In genomic region chr13:33952947-33953346, GRCm38 (mm10) we compare ENCODE assay signal across 24 mouse cellular contexts. TPM values are rescaled to one million over a fixed set of nuclear protein-coding genes. Genes with fewer than 3 reads are reported as not detected.
DNase-seq lines count a peak whose midpoint lies in the region; ATAC-seq lines count a peak whose summit lies in the region.
"Had no signal": no experiment of that assay in that cellular context is flagged by ENCODE, and none has a peak within 500 bp of the region (broad histone marks: within the 10 kb centered on the region; RNA-seq: fewer than 3 reads in every experiment).

No protein-coding gene starts in this region.

- no peak overlapping the region for H3K4me2 ChIP-seq in intestine, embryonic 16.5 days (ENCODE audit: low read depth, low read length)
- no peak overlapping the region for H3K4me2 ChIP-seq in intestine, embryonic 15.5 days (replicated peaks)
- H3K4me2 ChIP-seq: embryonic facial prominence, embryonic 13.5 days; embryonic facial prominence, embryonic 15.5 days; forebrain, embryonic 12.5 days had no signal

- no peaks in the 10 kb centered on the region for H3K4me1 ChIP-seq in intestine, embryonic 16.5 days (ENCODE audit: control insufficient read depth, insufficient read depth, low read length)
- no peaks in the 10 kb centered on the region for H3K4me1 ChIP-seq in intestine, embryonic 15.5 days (replicated peaks)
- H3K4me1 ChIP-seq: embryonic facial prominence, embryonic 13.5 days; embryonic facial prominence, embryonic 15.5 days; forebrain, embryonic 10.5 days; forebrain, embryonic 12.5 days had no signal

- H3K4me3 ChIP-seq in intestine, embryonic 16.5 days (ENCODE audit: low read length) = no peak overlapping the region
- H3K4me3 ChIP-seq in intestine, embryonic 15.5 days (replicated peaks) = no peak overlapping the region
- no peak overlapping the region for H3K4me3 ChIP-seq in macrophage (ENCODE audit: inconsistent target)
- H3K4me3 ChIP-seq: embryonic facial prominence, embryonic 13.5 days; embryonic facial prominence, embryonic 15.5 days; erythroblast, embryonic 14.5 days; forebrain, embryonic 10.5 days; forebrain, embryonic 12.5 days had no signal

- no peaks in the 10 kb centered on the region for H3K36me3 ChIP-seq in intestine, embryonic 16.5 days (ENCODE audit: control insufficient read depth, insufficient read depth, low read length)
- H3K36me3 ChIP-seq in intestine, embryonic 15.5 days = no peaks in the 10 kb centered on the region
- H3K36me3 ChIP-seq in macrophage (ENCODE audit: inconsistent target) = no peaks in the 10 kb centered on the region
- H3K36me3 ChIP-seq: embryonic facial prominence, embryonic 13.5 days; embryonic facial prominence, embryonic 15.5 days; forebrain, embryonic 10.5 days; forebrain, embryonic 12.5 days had no signal

- DNase-seq in adrenal gland, adult 2 months = peak; percentile 37
- no peak for DNase-seq in adrenal gland, postnatal 14 days
- DNase-seq in right cerebral cortex, postnatal 10 days (ENCODE audit: low spot score in 2 of 2) = no peak
- DNase-seq: adrenal gland, postnatal 25 days; cerebellum, adult 11 months; cerebellum, adult 18-20 months; cerebellum, adult 8-10 months; cerebellum, adult 9-11 months; cerebellum, postnatal 14 days; cerebellum, postnatal 36 days; embryo, embryonic 11 days had no signal

- no peak overlapping the region for H3K9ac ChIP-seq in intestine, embryonic 16.5 days (ENCODE audit: low read depth, low read length)
- no peak overlapping the region for H3K9ac ChIP-seq in intestine, embryonic 15.5 days
- H3K9ac ChIP-seq: embryonic facial prominence, embryonic 13.5 days; embryonic facial prominence, embryonic 15.5 days; forebrain, embryonic 12.5 days had no signal

- no peak overlapping the region; the same call in 1 of the 2 replicates for H3K27ac ChIP-seq in intestine, embryonic 16.5 days (ENCODE audit: low read length)
- no peak overlapping the region for H3K27ac ChIP-seq in intestine, embryonic 15.5 days
- H3K27ac ChIP-seq in macrophage = peak overlapping the region; percentile 82
- H3K27ac ChIP-seq: embryonic facial prominence, embryonic 13.5 days; embryonic facial prominence, embryonic 15.5 days; forebrain, embryonic 10.5 days; forebrain, embryonic 12.5 days had no signal

- ATAC-seq in intestine, embryonic 16.5 days = peak; percentile 57
- no peak for ATAC-seq in intestine, embryonic 15.5 days
- ATAC-seq: forebrain, embryonic 14.5 days; forebrain, embryonic 16.5 days had no signal

- H3K9me3 ChIP-seq in intestine, embryonic 16.5 days (ENCODE audit: control insufficient read depth, low read length) = no peaks in the 10 kb centered on the region
- no peaks in the 10 kb centered on the region for H3K9me3 ChIP-seq in intestine, embryonic 15.5 days
- H3K9me3 ChIP-seq: embryonic facial prominence, embryonic 13.5 days; embryonic facial prominence, embryonic 15.5 days; forebrain, embryonic 10.5 days; forebrain, embryonic 12.5 days had no signal

- H3K27me3 ChIP-seq in intestine, embryonic 16.5 days (replicated peaks; ENCODE audit: control insufficient read depth, insufficient read depth, low read length) = no peaks in the 10 kb centered on the region
- H3K27me3 ChIP-seq in intestine, embryonic 15.5 days (replicated peaks) = no peaks in the 10 kb centered on the region
- H3K27me3 ChIP-seq: embryonic facial prominence, embryonic 13.5 days; embryonic facial prominence, embryonic 15.5 days; forebrain, embryonic 12.5 days had no signal

- H3K79me2 ChIP-seq in macrophage (ENCODE audit: inconsistent target) = no peaks in the 10 kb centered on the region

- WGBS in intestine, embryonic 16.5 days = 75% methylated on average over 2 of the region's 2 CpGs
- WGBS in intestine, embryonic 15.5 days = 81% methylated on average over 2 of the region's 2 CpGs
- WGBS in macrophage (ENCODE audit: missing documents) = 96% methylated on average over 2 of the region's 2 CpGs

RNA-seq across cellular contexts. Expression of gene Nqo2, which starts 11.5 kb away (rescaled TPM):
- 10 to 100 TPM; 40.9 to 64.5 TPM for total RNA-seq in adrenal gland, adult 2 months (2021)
- 2.9 and 4.0 TPM in 2 replicates for polyA plus RNA-seq in adrenal gland, adult 2 months (2012; rRNA removed)
- 39.0 and 51.5 TPM in 2 replicates for total RNA-seq in adrenal gland, postnatal 14 days (2021)
- 54.3 and 54.8 TPM in 2 replicates for polyA plus RNA-seq in intestine, embryonic 16.5 days (2015; fragmentation: Nextera tagmentation; extraction: Ambion mirVana)
- 40.5 and 43.3 TPM in 2 replicates for polyA plus RNA-seq in intestine, embryonic 15.5 days (2015; fragmentation: Nextera tagmentation; extraction: Ambion mirVana)
- 10 to 100 TPM in 15 of 26 experiments, 1 to 10 TPM in 11; 2.1 to 36.1 (median 11.8) TPM for total RNA-seq in macrophage (2018; cell fraction: chromatin; rRNA removed)
- 10 to 100 TPM; 31.0 to 57.5 (median 36.6) TPM for total RNA-seq in macrophage (2018; cell fraction: cytosol; rRNA removed)
- total RNA-seq in macrophage (2018; cell fraction: nucleus; rRNA removed) = 10 to 100 TPM in 23 of 26 experiments, 1 to 10 TPM in 3; 6.5 to 51.2 (median 16.8) TPM
- polyA plus RNA-seq in macrophage (2018) = 31.7 to 46.3 TPM (median 42.0 TPM) in 3 replicates

RNA-seq across cellular contexts. Expression of gene Serpinb6c, which starts 47.4 kb away (rescaled TPM):
- total RNA-seq in adrenal gland, adult 2 months (2021) = under 1 TPM; 0.63 to 0.66 TPM
- polyA plus RNA-seq in adrenal gland, adult 2 months (2012; rRNA removed) = not detected in 2 replicates
- total RNA-seq in adrenal gland, postnatal 14 days (2021) = 0.26 and 0.33 TPM in 2 replicates
- 0.15 and 0.35 TPM in 2 replicates for polyA plus RNA-seq in intestine, embryonic 16.5 days (2015; fragmentation: Nextera tagmentation; extraction: Ambion mirVana)
- polyA plus RNA-seq in intestine, embryonic 15.5 days (2015; fragmentation: Nextera tagmentation; extraction: Ambion mirVana) = not detected in 2 replicates
- total RNA-seq in macrophage (2018; cell fraction: chromatin; rRNA removed) = not detected
- total RNA-seq in macrophage (2018; cell fraction: cytosol; rRNA removed) = not detected
- not detected for total RNA-seq in macrophage (2018; cell fraction: nucleus; rRNA removed)
- not detected in 3 replicates for polyA plus RNA-seq in macrophage (2018)
- total RNA-seq: adrenal gland, postnatal 25 days; common myeloid progenitor, adult 5-6 weeks; MEL had no signal
- polyA plus RNA-seq: embryonic facial prominence, embryonic 11.5 days; embryonic facial prominence, embryonic 13.5 days; erythroblast, embryonic 14.5 days; forebrain, embryonic 10.5 days had no signal

RNA-seq across cellular contexts. Expression of gene Ripk1, which starts 49.2 kb away (rescaled TPM):
- 10 to 100 TPM; 27.2 to 31.9 TPM for total RNA-seq in adrenal gland, adult 2 months (2021)
- 12.7 and 12.8 TPM in 2 replicates for polyA plus RNA-seq in adrenal gland, adult 2 months (2012; rRNA removed)
- total RNA-seq in adrenal gland, postnatal 14 days (2021) = 29.5 and 31.4 TPM in 2 replicates
- 16.4 and 19.9 TPM in 2 replicates for polyA plus RNA-seq in intestine, embryonic 16.5 days (2015; fragmentation: Nextera tagmentation; extraction: Ambion mirVana)
- 20.4 and 20.8 TPM in 2 replicates for polyA plus RNA-seq in intestine, embryonic 15.5 days (2015; fragmentation: Nextera tagmentation; extraction: Ambion mirVana)
- 100 to 1,000 TPM in 24 of 26 experiments, 10 to 100 TPM in 2; 97.1 to 196 (median 136) TPM for total RNA-seq in macrophage (2018; cell fraction: chromatin; rRNA removed)
- 10 to 100 TPM; 47.4 to 84.8 (median 67.0) TPM for total RNA-seq in macrophage (2018; cell fraction: cytosol; rRNA removed)
- 100 to 1,000 TPM in 13 of 26 experiments, 10 to 100 TPM in 13; 75.8 to 197 (median 100) TPM for total RNA-seq in macrophage (2018; cell fraction: nucleus; rRNA removed)
- polyA plus RNA-seq in macrophage (2018) = 61.5 to 114 TPM (median 61.6 TPM) in 3 replicates

RNA-seq across cellular contexts. Expression of gene Serpinb6a, which starts 49.6 kb away (rescaled TPM):
- total RNA-seq in adrenal gland, adult 2 months (2021) = 100 to 1,000 TPM; 437 to 541 TPM
- polyA plus RNA-seq in adrenal gland, adult 2 months (2012; rRNA removed) = 102 and 109 TPM in 2 replicates
- total RNA-seq in adrenal gland, postnatal 14 days (2021) = 214 and 236 TPM in 2 replicates
- polyA plus RNA-seq in intestine, embryonic 16.5 days (2015; fragmentation: Nextera tagmentation; extraction: Ambion mirVana) = 150 and 163 TPM in 2 replicates
- 120 and 124 TPM in 2 replicates for polyA plus RNA-seq in intestine, embryonic 15.5 days (2015; fragmentation: Nextera tagmentation; extraction: Ambion mirVana)
- 100 to 1,000 TPM in 16 of 26 experiments, 10 to 100 TPM in 10; 61.3 to 344 (median 127) TPM for total RNA-seq in macrophage (2018; cell fraction: chromatin; rRNA removed)
- total RNA-seq in macrophage (2018; cell fraction: cytosol; rRNA removed) = 1,000 to 10,000 TPM in 6 of 26 experiments, 100 to 1,000 TPM in 20; 289 to 1,112 (median 609) TPM
- total RNA-seq in macrophage (2018; cell fraction: nucleus; rRNA removed) = 100 to 1,000 TPM; 108 to 456 (median 182) TPM
- 845 to 1,624 TPM (median 1,052 TPM) in 3 replicates for polyA plus RNA-seq in macrophage (2018)
